Mouse (Mus musculus) midbrain, embryonic 10.5 days (tissue): ENCODE measurements around the gene Ergic2. TPM values are rescaled to one million over a fixed set of nuclear protein-coding genes. Genes with fewer than 3 reads are reported as not detected.

Source experiments
- polyA plus RNA-seq: library from polyadenylated mRNA; unstranded; fragments of >200 nt; fragmentation: Nextera tagmentation; extraction: Ambion mirVana; gene quantifications from 2 replicates; pipeline ENCODE4 v1.2.1, GENCODE M21; 2016

The Ergic2 gene
- polyA plus RNA-seq, 1 experiment from 2014 or later: 187 TPM

Other genes starting within 250 kb of the Ergic2 start
- gene Far2, start 165.1 kb downstream of the Ergic2 start, polyA plus RNA-seq: 1.9 TPM in 2 replicates
- 0.57 and 0.67 TPM in 2 replicates for gene Tmtc1, start 232.0 kb upstream of the Ergic2 start, polyA plus RNA-seq